Mouse (Mus musculus) spleen, adult 2 months (tissue): Measurements from ENCODE around the gene Rptor.

Experiments used
- CTCF ChIP-seq: fragments of 200-500 bp; IDR thresholded peaks from 2 replicates; pipeline ENCODE4 v1.5.1; 2011; ENCODE audit warnings: mild to moderate bottlenecking, inconsistent platforms; ENCODE audit not compliant: insufficient read depth, insufficient read length, insufficient replicate concordance; ENCODE audit errors: extremely low read depth
- POLR2A ChIP-seq: fragments of 200-500 bp; IDR thresholded peaks from 2 replicates; pipeline ENCODE4 v1.6.1; 2011; ENCODE audit warnings: low read depth, low read length, inconsistent platforms

DNA sequence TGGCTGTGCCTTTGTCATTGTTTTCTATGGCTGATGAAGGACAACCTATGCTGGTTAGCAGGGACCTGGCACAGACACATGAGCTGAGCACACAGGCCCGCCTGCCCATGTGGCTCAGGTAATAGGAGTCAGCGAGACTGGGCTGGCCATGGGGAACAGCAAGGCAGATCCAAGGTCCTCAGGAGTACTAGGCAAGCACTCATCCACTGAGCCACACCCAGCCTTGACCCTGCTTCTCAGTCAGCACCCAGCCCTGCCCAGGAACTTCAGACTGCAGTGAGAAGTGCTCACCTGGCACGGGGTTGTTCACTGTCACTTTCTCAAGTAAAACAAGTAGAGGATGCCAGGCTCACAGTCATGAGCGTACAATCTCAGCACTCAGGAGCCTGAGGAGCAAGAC, 270.9 kb downstream of the Rptor start:
- TF ChIP-seq CTCF (no peak), POLR2A (no peak)
